Mouse (Mus musculus) G1E (cell line): Measurements from ENCODE around the gene Eif1.
A peak's percentile ranks its signal among the peaks of the same experiment; 100 is the strongest.

Source experiments
- CTCF ChIP-seq: IDR thresholded peaks from 2 replicates; pipeline ENCODE4 v1.5.1; 2012; ENCODE audit warnings: low read depth, low read length, inconsistent platforms, mixed read lengths
- GATA1 ChIP-seq: IDR thresholded peaks from 2 replicates; pipeline ENCODE4 v1.6.1; 2012; ENCODE audit warnings: borderline replicate concordance, low read length, inconsistent platforms, mixed read lengths

DNA sequence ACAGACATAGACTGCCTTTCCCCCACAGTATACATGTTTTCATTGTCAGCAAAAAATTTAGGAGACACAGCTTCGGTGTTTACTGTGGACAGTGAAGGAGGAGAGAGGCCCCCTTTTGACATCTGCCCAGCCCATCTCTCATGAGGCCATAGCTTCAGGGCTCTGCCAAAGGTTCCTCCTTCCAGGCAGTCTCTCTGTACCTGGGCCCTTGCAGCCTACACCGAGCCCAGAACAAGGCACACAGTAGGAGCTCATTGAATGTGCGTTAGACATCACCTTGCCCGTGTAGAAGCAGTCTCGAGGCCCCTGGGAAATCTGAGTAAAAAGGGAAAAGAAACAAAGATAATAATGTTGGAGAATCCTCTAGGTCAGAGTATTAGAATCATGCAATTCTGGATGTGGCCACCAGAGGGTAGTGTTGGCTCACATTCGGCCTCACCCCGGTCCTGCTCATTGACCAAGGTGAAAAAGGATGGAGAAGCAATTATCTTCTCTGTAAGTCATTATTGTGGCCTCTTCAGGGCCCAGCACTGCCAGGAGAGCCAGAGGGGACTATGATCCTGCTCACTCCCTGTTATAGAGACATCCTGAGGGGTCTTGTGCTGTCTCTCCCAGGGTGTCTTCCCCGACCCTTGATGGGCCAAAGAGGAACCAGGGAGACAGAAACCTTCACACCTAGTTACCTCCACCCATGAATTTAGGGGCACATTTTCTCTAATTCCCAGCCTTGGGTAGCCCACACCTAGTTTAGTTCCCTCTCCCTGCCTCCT is 42.7 kb downstream of the Eif1 start:
- peak; percentile 75 for TF ChIP-seq CTCF
- TF ChIP-seq GATA1, result no peak
